Mouse (Mus musculus): ENCODE results near the gene Cdc25a. TPM values are rescaled to one million over a fixed set of nuclear protein-coding genes. Genes with fewer than 3 reads are reported as not detected.
A peak's percentile ranks its signal among the peaks of the same experiment; 100 is the strongest.

Gene Cdc25a
- total RNA-seq, 2 experiments from 2014 or later, result 5.6 to 6.6 TPM

DNA sequence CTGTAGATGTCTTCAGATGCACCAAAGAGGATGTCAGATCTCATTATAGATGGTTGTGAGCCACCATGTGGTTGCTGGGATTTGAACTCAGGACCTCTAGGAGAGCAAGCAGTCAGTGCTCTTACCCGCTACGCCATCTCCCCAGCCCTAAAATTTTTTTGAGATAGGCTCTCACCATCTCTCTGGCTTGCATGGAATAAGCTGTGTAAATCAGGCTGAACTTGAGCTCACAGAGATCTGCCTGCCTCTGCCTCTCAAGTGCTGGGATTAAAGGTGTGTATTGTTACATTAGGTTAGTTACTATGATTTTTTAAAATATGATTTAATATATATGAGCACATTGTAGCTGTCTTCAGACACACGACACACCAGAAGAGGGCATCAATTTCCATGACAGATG lies 53.8 kb downstream of the Cdc25a start:
- intact Hi-C loops (cut with DNase I), result no loop called here

GRCm38 (mm10) chr9:109930063-109930462 lies 54.7 kb downstream of the Cdc25a start:
- DNase-seq (ENCODE audit: extremely low spot score in 1 of 2, low spot score in 2 of 2), result no peak
- intact Hi-C loops (cut with DNase I), result loop anchor here (5.0 kb wide), 1 partner anchor 38 kb away; no protein-coding TSS in a partner anchor

More for the DNA sequence above, 53.8 kb downstream of the Cdc25a start:
- no peak for DNase-seq (ENCODE audit: extremely low spot score in 1 of 2, low spot score in 2 of 2)

GRCm38 (mm10) chr9:109930752-109931151 lies 55.4 kb downstream of the Cdc25a start:
- intact Hi-C loops (cut with DNase I), result loop anchor here (5.0 kb wide), 1 partner anchor 38 kb away; no protein-coding TSS in a partner anchor
- DNase-seq (ENCODE audit: extremely low spot score in 1 of 2, low spot score in 2 of 2), result no peak

DNA sequence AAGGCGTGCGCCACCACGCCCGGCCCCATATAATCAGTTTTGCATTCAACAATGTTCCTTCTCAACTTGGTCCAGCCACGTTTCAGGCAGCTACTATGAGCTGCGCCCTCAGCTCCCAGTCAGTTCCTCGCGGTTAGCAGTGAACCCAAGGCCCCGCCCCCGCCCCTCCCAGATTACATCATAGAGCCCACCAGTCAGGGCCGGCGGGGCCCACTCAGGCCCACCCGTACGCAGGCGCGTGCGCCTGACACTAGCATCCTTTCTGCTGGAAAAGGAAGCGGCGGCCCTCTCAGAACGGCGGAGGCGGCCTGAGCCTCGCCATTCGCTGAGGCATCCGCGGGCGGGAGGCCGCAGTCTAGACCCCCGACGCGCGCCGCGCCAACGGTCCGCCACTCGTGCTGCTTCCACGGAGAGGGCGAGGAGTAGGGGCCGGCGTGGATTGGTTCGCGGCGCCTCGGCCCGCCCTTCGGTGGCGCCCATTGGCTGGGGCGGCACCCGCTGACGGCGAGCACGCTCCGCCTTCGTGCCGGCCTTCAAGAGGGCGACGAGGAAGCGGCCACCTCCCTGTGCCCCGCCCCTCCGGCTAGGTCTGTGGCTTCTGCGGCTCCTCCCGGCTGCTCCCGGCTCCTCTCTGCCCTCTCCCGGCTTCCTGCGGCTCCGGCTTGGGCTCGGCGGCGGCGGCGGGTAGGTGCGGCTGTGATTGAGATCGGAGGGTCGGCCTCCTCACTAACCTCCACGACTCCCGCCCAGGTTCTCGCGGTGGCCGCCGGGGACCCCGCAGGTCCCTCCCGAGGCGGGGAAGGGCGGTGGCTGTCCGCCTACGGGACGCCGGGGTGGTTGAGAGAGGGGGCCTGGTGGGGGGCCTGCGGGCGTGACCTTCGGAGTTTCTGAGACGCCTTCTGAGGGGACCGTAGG lies 56.1 kb downstream of the Cdc25a start, which contains the start of gene Map4:
TSS of gene Map4 (plus strand) at position 204 of the 915 bp plus-strand sequence.
- intact Hi-C loops (cut with DNase I), result loop anchor here (5.0 kb wide), 1 partner anchor 39 kb away; no protein-coding TSS in a partner anchor
- peak; percentile 97 to 99 for DNase-seq (ENCODE audit: extremely low spot score in 1 of 2, low spot score in 2 of 2)

GRCm38 (mm10) chr9:109932361-109932755 lies 57.0 kb downstream of the Cdc25a start:
- DNase-seq (ENCODE audit: extremely low spot score in 1 of 2, low spot score in 2 of 2), result no peak
- intact Hi-C loops (cut with DNase I), result loop anchor here (5.0 kb wide), 1 partner anchor 40 kb away; no protein-coding TSS in a partner anchor

DNA sequence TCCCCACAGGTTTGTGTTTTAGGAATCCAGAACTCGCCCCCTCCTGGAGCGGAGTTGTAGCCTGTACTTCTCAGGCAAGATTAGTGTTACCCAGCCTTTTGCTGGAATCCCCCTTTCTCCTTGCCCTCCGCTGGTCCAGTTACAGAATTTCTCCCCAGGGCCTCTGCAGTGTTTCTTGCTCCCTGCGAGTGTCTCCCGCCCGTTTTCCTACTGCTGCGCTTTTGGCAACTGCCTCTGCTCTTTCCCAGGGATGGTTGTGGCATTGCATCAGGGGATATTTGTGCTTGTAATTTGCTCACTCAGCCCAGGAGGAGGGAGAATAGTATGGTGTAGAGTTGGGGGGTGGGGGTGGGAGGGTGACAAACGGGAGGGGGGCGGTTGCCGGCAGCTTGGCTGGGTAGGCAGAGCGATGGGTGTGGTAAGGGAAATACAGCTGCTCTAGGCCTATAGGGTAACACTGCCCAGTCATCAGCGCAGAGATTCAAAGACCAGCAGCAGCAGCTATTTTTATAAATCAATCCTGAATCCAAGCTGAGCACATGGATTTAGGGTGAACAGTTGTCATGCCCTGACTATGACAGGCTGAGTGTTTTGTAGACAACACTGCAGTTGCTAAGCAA lies 57.5 kb downstream of the Cdc25a start:
- peak; percentile 42 to 59 for DNase-seq (ENCODE audit: extremely low spot score in 1 of 2, low spot score in 2 of 2)
- intact Hi-C loops (cut with DNase I), result loop anchor here (5.0 kb wide), 1 partner anchor 41 kb away; no protein-coding TSS in a partner anchor

DNA sequence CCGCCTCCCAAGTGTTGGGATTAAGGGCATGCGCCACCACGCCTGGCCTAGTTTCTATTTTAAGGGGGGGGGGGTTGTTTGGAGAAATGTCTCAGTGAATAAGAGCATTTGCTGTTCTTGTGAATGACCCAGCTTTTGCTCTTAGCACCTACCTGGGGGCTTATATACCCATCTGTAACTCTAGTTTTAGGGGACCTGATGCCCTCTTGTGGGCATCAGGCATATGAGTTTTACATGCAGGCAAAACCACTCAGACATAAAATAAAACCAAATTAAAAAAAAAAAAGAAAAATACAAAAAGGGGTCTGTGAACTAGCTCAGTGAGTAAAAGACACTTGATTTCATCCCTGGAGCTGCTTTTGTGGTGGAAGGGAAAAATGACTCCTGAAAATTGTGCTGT lies 64.0 kb downstream of the Cdc25a start:
- DNase-seq (ENCODE audit: extremely low spot score in 1 of 2, low spot score in 2 of 2), result no peak
- intact Hi-C loops (cut with DNase I), result no loop called here

DNA sequence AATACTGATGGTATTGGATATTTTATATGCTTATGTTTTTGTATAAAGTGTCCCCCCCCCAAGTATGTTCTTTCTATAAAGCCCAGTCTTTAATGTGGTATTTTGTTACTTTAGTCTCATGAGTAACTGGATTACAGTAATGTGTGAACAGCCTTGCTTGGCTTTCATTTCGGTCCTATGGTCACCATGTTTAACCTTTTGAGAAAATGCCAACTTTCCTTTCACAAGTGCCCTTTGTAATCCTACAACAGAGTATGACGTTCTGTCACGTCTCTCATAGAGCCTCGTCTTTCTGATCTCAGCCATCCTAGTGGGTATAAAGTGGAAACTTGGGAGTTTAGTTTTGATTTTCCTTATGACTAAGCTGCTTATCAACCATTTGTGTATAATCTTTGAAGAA lies 67.4 kb downstream of the Cdc25a start:
- intact Hi-C loops (cut with DNase I), result no loop called here
- DNase-seq (ENCODE audit: extremely low spot score in 1 of 2, low spot score in 2 of 2), result no peak

Small RNAs within 50 kb of the gene (microRNA-seq; reads per million reads assigned to microRNA genes)
- gene Mir7089, result not detected

Other genes starting within 250 kb of the Cdc25a start
- not detected for gene Fbxw24, start 249.5 kb upstream of the Cdc25a start, total RNA-seq (2021)
- not detected for gene Fbxw25, start 210.9 kb upstream of the Cdc25a start, total RNA-seq (2021)
- not detected for gene Fbxw18, start 172.9 kb upstream of the Cdc25a start, total RNA-seq (2021)
- gene Fbxw26, start 129.5 kb upstream of the Cdc25a start, total RNA-seq (2021), result not detected
- gene Fbxw27, start 84.9 kb upstream of the Cdc25a start, total RNA-seq (2021), result not detected
- gene Spink8, start 63.3 kb upstream of the Cdc25a start, total RNA-seq (2021), result 1 to 10 TPM in 1 of 2 experiments, not detected in 1; 2.1 TPM
- gene Nme6, start 42.8 kb upstream of the Cdc25a start, total RNA-seq (2021), result 10 to 100 TPM; 10.5 to 11.9 TPM
- gene Camp, start 26.0 kb upstream of the Cdc25a start, total RNA-seq (2021), result not detected
- gene Map4, start 55.9 kb downstream of the Cdc25a start, total RNA-seq (2021), result 100 to 1,000 TPM; 453 to 481 TPM
- gene Smarcc1, start 242.1 kb downstream of the Cdc25a start, total RNA-seq (2021), result 10 to 100 TPM; 72.1 to 74.1 TPM
- 100 to 1,000 TPM; 144 to 153 TPM for gene Dhx30, start 242.3 kb downstream of the Cdc25a start, total RNA-seq (2021)

Measured in left cerebral cortex, postnatal 10 days (tissue).